Mouse (Mus musculus) gastrocnemius, adult 18-20 months (tissue): ENCODE measurements around the gene Ppp1r14d. TPM values are rescaled to one million over a fixed set of nuclear protein-coding genes. Genes with fewer than 3 reads are reported as not detected.

ENCODE experiments used
- DNase-seq: peaks from one replicate; pipeline ENCODE4 v3.0.0; 2021; ENCODE audit warnings: low spot score
- total RNA-seq, 2 experiments: library from RNA; stranded (reverse); gene quantifications; 2 replicates each; pipeline ENCODE4 v1.2.3; 2021

Ppp1r14d gene
- total RNA-seq, 2 experiments from 2014 or later = not detected

GRCm38 (mm10) chr2:119237210-119237870 is 7.6 kb upstream of the Ppp1r14d start, which contains the start of gene Spint1:
Gene Spint1, plus strand, starts transcription at chr2:119237362.
- DNase-seq = no peak

DNA sequence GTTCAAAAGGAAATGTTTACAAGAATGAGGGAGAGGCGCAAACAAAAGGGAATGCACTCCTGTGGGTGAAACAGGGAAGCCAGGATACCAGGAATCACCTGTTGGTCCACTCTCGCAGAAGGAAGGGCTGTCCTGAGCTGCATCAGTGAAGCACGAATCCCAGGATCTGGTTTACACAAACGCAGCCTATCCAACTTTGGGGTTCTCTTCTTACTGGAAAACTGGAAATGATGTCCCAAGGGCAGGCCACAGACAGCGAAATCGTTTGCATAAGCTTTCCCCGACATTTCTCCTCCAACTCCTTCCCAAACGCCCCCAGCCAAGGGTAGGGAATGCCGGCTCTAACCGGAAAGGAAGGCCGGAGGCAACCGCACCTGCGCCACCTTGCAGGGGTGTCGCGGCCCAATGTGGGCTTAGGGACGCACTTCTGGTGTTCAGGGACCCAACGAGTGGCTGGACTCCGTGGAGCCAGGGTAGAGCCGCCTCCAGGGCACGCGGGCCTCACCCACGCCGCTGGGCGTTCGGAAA is 7.0 kb upstream of the Ppp1r14d start:
- DNase-seq = no peak

DNA sequence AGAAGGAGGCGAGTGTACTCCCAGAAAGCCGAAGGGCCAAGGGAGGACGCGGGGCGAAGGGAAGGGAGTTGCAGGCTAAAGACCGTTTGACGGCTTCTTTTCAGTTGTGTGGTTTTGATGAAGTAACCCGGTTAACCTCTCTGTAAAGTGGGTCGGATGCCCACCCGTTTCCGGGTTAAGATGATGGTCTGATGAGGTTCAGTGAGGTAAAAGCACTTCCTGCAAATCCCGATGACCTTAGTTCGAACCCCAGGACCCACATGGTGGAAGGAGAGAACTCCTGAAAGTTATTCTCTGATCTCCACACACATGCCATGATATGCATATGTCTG is 20.6 kb downstream of the Ppp1r14d start:
- DNase-seq = no peak

DNA sequence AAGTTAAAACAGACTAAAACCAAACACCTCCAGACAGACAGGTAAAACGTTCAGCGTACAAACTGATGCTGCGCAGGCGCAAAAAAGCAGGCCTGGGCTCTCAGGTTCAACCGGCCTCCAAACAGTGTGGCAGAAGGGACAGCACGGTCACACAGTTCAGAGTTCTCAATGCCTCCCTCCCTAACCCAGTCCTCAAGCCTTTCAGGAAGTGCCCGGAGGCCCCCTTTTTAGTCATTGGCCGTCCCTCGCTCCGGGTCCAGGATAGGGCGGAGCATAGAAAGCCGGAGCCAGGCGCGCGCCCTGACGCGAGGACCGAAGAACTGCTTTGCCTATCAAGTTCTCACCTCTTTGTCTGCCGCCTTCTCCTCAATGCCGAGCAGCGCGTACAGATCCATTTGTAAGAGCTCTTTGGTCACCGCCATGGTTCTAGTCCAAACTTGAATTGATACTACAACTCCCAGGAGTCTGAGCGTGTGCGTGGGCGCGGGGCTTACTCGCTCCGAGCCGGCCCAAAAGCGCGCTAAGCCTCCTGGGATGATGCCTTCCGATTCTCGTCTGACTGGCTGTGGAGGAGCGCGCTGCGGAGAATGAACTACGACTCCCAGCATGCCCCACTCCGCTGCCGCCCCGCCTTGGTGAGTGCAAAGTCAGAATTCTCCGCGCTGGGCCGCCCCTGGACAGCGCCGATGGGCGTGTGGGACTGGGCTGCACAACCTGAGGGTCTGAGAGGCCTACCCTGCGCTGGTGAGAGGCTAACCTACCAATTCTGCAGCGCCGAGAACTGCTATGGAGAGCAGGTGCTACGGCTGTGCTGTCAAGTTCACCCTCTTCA is 21.1 kb downstream of the Ppp1r14d start, which contains the start of the genes Zfyve19 and Dnajc17:
Gene Zfyve19, plus strand, starts transcription at position 274 of the 832 bp plus-strand sequence.
Gene Dnajc17, minus strand, starts transcription at position 452 of the 832 bp plus-strand sequence.
- DNase-seq = peak; percentile 95

GRCm38 (mm10) chr2:119207961-119208343 is 21.8 kb downstream of the Ppp1r14d start:
- no peak for DNase-seq

GRCm38 (mm10) chr2:119203871-119204460 is 25.7 kb downstream of the Ppp1r14d start:
- DNase-seq = no peak

- no peak for DNase-seq
Measured at GRCm38 (mm10) chr2:119202914-119203453, 26.7 kb downstream of the Ppp1r14d start.

DNA sequence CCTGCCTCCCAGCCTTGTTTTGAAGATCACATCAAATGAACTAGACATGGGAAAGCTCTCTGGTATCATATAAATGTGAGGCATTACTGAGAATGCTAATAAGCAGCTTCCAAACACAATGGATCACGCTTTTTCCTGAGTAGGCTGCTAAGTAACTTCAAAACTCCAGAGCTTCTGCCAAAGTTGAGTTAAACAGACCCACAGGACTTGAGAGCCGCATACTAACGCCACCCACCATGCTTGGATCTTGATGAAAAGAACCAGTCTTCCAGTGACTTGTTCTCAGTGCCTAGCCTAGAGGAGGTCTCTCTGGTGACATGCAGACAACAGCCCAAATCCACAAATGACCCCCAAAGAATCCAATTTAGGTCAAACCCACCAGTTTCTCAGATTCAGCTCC is 30.8 kb downstream of the Ppp1r14d start:
- no peak for DNase-seq

DNA sequence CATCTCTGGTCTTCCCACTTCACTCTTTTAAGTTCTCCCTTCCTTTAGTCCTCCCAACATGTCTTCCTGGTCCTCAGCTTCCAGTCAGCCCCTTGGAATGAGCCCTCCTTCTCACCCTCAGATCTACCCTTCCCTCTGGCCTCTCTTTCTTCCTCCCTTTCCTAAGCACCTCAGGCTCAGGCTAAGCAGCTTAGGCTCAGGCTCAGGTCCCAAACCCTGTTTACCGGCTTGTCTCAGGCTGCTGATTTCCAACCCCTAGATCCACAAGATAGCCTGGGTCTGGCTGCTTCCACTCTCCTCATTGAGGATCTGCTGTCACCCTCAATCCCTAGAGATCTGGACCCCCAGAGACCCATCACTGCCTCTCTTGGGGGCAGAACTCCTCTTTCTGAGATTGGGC is 31.7 kb downstream of the Ppp1r14d start:
- DNase-seq = no peak

GRCm38 (mm10) chr2:119197493-119197892 is 32.2 kb downstream of the Ppp1r14d start:
- DNase-seq = no peak

DNA sequence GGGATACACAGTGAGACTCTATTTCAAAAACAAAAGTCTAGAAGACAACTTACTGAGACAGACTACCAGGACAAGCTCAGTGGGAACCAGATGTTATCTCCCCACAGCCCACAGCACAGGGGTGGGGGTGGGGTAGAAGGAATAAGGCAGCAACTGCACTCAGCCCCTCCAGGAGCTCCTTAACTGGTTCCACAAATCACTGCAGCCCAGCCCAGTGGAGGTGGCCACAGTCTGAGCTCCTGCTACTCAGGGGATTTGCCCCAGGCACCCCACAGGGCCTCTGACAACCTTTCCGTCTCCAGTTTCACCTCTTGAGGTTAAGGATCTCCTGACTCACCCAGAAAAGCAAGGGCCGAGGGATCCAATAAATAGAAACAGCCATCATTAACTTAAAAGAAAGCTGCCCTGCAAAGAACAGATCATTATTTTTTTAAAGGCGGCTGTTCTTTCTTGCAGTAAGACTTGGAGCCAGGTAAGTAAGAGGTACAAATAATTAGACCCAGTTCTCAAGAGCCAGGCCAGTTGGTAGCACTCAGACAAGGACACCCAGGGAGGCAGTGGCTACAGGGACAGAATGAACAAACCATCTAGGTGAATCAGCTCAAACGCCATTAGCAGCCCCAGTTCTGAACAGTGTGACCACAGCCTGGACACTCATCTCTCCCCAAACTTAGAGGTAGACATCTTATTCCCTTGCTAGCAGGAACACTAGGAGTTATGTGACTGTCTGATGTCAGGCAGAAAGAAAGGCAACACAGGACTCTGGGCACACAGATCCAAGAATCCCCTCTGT is 33.2 kb downstream of the Ppp1r14d start:
- no peak for DNase-seq

GRCm38 (mm10) chr2:119194140-119194539 is 35.6 kb downstream of the Ppp1r14d start:
- DNase-seq = peak; percentile 68

GRCm38 (mm10) chr2:119190969-119191368 is 38.7 kb downstream of the Ppp1r14d start:
- no peak for DNase-seq

DNA sequence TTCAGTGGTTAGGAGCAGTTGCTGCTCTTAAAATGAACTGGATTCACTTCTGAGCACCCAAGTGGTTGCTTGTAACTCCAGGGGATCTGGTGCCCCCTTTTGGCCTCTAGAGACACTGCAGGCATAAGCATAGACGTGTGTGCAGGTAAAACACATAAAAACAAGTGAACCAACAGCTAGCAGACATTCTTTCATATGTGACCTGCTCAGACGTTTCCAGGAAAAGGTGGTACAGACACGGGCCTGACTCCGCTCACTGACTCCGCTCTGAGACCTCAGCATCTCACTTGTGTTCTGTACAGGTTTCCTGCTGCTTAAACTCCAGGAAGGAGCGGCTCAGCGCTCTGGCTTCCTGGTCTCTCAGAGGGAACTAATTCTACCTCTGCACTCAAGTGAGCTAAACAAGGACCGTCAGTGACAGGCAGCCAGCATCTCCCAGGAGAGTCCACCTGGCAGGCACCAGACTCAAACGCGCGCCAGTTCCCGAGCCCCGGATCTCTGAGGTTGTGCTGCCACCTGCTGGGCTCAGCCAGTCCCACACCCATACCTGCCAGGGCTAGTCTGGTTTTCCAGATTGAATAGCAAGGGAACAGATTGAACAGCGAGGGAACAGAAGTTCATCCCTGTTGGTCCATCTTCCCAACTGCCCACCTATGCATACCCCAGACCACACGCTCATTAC is 40.5 kb downstream of the Ppp1r14d start:
- peak; percentile 89 for DNase-seq

DNA sequence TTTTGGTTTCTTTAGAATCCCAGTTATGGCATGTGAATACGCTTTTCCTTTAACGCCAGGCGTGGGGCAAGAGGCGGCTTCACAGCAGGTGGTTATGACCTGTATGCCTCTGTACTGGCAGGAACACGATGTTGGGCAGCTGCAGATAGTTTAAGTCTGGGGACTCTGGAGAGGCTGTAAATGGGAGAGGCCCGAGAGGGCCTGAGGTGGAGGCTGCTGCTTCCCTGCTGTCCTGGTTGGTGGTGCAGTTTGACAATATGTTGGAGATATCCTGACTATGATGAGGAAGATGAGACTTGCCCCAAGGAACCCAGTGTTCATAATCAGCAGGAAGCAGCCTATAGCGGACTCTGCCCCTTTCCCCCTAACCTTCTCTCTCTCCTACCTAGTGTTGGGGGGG is 46.8 kb downstream of the Ppp1r14d start:
- DNase-seq = no peak

DNA sequence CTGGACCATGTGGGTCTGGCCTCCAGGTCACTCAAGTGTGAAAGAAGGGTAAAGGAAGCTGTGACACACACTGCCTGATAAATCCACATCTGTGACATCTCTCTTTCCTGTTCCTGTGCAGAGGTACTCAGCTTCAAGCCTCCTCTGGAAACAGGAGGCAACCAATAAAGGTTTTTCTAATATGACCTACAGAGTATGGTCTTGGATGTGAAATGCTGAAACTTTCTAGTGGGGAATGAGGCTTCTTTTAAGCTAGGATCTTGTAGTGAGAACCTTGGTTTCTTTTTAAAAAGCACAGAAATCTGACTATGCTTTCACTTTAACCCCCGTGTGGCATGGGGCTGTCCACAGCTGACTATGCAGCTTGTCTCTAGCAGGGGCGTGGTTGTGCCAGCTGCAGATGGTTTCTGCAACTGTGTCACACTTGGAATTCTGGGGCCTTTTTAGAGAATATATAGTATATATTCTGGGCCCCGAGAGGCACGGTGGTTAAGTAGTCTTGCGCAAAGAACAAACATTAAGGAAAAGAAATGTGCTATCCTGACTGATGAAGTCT is 52.2 kb downstream of the Ppp1r14d start:
- DNase-seq = no peak

- DNase-seq = no peak
Measured at GRCm38 (mm10) chr2:119176761-119177160, 52.9 kb downstream of the Ppp1r14d start.

DNA sequence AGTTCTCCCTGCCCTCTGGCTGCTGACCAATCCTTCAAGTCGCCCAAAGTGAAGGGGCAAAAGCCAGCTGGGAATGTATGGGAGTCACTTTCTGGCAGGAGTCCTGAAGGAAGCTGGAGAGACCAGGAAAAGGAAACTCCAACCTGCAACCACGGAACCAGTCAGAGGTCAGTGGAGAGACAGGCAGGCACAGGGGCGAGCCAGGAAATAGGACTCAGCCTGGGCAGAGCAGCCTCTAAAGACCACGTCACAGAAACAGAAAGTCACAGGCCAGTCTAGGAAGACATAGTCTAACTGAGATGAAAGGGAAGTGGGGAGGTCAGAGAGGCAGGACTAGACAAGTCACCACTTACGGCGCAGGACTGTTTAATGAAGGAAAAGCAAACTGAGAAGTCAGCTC is 54.1 kb downstream of the Ppp1r14d start:
- no peak for DNase-seq

- DNase-seq = no peak
Measured at GRCm38 (mm10) chr2:119174866-119175265, 54.8 kb downstream of the Ppp1r14d start.

GRCm38 (mm10) chr2:119173991-119174651 is 55.6 kb downstream of the Ppp1r14d start, which contains the start of gene Gm14137:
Gene Gm14137, plus strand, starts transcription at chr2:119174509.
- no peak for DNase-seq
